Mouse (Mus musculus): ENCODE measurements around the gene Abca8b. TPM values are rescaled to one million over a fixed set of nuclear protein-coding genes. Genes with fewer than 3 reads are reported as not detected.
"Not testable (repeated sequence)": the region's sequence is repeated elsewhere in the genome, so short reads cannot be mapped to it uniquely, and the experiment has no call there.

Abca8b gene
- 1.1 and 1.2 TPM in 2 replicates for polyA plus RNA-seq (2012; ENCODE audit: insufficient read depth, insufficient read length, missing spikeins)

DNA sequence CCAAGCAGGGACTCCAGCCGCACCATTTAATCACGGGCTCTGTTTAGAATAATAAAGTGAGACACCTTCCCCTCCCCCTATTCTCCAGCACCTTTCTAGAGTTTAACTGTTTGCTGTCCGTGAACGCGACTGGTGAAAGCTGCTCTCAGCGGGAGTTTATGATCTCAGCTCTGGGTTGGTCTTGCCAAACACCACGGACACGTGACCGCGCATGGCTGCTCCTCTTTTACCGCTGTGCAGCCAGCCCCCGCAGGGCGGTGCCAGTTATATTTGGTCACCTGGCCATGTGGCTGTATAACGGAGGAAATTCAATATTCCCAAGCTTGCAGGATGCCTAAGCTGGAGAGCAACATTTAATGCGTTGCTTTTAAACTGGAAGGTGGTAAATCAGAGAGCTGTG is at the start of gene Abca8b:
Abca8b (minus strand) TSS at position 222 of the 400 bp plus-strand sequence.
- Histone ChIP-seq H3K4me3 (ENCODE audit: insufficient read depth, low read length) (peak within 1 kb of the TSS; percentile 59), H3K4me1 (ENCODE audit: control insufficient read depth, insufficient read depth, low read length) (peaks cover 3% of the 10 kb centered on the region), H3K27ac (ENCODE audit: insufficient read depth, low read depth, low read length) (peak within 1 kb of the TSS; percentile 31; the same call in 1 of the 2 replicates)
- TF ChIP-seq POLR2A (IDR thresholded peaks at IDR 0.05; ENCODE audit: borderline replicate concordance, low read depth, low read length) (no peak), CTCF (IDR thresholded peaks at IDR 0.05; ENCODE audit: low read depth, low read length) (no peak)

DNA sequence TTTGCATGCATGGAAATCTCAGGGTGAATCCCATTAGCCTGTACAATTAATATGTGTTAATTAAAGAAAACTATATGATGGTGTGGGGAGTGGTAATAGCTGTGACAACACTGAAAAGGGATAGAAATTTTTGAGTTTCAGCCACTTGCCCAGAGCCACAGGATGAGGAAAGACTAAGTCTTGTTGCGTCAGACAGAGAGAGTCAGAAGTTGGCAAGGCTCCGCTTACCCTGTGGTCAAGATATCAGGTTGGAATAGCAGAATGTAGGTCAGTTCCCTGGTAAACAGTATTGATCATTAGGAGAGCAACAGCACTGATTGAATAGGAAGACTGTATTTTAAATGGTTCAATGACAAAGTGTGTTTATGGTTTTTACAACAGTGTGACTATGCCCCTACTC is 42.1 kb upstream of the Abca8b start:
- TF ChIP-seq CTCF (IDR thresholded peaks at IDR 0.05; ENCODE audit: low read depth, low read length) (no peak), POLR2A (IDR thresholded peaks at IDR 0.05; ENCODE audit: borderline replicate concordance, low read depth, low read length) (no peak)
- Histone ChIP-seq H3K4me1 (ENCODE audit: control insufficient read depth, insufficient read depth, low read length) (no peaks in the 10 kb centered on the region), H3K27ac (ENCODE audit: insufficient read depth, low read depth, low read length) (no peak overlapping the region), H3K4me3 (ENCODE audit: insufficient read depth, low read length) (no peak overlapping the region)

DNA sequence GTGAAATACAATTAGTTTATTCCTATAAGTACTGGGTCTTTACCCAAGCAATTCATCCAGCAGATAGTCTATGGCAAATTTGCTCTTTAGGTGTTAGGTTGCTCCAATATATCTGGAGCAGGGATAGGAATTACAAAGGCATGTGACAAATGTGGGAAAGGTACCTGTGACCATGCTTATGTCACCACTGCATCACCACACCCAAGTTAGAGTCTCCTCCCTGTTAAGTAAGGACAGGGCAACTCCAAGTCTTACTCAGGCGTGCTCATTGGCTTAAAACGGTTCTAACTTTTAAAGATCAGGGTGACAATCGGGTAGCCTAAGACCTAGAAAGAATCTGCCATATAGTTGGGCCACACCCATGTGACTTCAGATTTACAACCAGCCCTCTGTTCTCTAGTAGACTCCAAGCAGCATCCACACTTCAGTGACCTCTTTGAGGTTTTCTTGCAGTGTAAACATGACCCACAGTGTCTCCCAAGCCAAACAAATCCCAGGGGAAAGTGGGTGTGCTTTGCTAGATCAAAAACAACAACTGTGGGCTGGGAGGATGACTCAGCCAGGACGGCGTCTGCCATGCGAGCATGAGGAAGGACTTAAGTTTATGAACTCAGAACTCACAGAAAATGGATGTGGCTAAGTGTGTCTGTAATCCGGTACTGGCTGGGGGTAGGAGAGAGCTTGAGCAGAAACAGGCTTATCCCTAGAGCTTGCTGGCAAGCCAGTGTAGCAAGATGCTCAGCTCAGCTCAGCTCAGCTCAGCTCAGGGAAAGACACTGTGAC is 33.5 kb upstream of the Abca8b start:
- no peak overlapping the region for H3K27ac ChIP-seq (ENCODE audit: insufficient read depth, low read depth, low read length)
- TF ChIP-seq POLR2A (IDR thresholded peaks at IDR 0.05; ENCODE audit: borderline replicate concordance, low read depth, low read length) = no peak
- TF ChIP-seq CTCF (IDR thresholded peaks at IDR 0.05; ENCODE audit: low read depth, low read length) = no peak
- H3K4me1 ChIP-seq (ENCODE audit: control insufficient read depth, insufficient read depth, low read length) = peaks cover 8% of the 10 kb centered on the region; the same call in 1 of the 2 replicates
- H3K4me3 ChIP-seq (ENCODE audit: insufficient read depth, low read length) = no peak overlapping the region

DNA sequence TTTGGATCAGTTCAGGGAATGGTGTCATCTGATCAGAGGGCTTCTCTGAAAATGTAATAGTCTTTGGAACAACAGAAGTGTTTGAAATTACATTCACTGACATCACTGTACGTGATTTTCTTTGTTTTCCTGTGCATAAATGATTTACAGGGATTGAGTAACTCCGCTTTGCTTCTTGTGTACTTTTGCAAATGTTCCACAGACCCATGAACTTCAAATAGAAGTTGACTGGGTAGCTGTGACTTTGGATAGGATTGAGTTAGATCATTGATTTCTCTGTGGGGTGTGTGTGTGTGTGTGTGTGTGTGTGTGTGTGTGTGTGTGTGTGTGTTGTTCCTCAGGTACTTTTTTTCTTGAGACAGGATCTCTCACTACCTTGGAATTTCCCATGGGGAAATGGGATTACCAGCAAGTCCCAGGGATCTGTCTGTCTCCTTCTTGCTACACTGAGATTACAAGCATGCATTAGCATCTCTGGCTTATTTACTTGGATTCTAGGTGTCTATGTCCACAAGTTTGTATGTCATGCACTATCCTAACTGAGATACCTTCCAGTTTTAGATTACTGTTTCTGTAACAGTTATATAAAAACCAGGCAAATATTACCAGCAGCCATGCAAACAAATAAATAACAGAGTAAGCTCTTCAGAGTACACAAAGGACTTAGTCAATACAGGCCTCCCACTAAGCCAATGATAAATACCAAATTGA is 15.3 kb upstream of the Abca8b start:
- Histone ChIP-seq H3K4me1 (ENCODE audit: control insufficient read depth, insufficient read depth, low read length) (no peaks in the 10 kb centered on the region), H3K27ac (ENCODE audit: insufficient read depth, low read depth, low read length) (no peak overlapping the region), H3K4me3 (ENCODE audit: insufficient read depth, low read length) (no peak overlapping the region)
- no peak for TF ChIP-seq CTCF (IDR thresholded peaks at IDR 0.05; ENCODE audit: low read depth, low read length)
- no peak for TF ChIP-seq POLR2A (IDR thresholded peaks at IDR 0.05; ENCODE audit: borderline replicate concordance, low read depth, low read length)

DNA sequence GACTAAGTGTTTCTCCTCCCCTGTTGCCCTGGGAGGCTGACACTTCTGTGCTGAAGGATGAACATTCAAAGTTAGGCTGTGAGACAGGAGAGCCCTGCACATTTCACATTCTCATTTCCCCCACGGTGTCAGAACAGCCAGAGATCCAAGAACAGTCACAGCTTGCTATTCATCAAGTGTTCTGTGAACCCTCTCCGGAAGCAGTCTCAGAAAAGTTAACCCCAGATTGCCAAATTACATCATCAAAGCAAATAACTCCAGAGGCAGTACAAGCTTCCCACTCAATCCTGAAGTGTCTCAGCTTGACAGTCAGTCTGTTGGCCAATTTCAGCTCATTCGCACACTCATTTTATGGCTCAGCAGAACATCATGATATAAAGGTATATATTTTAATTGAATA is 632 bp downstream of the Abca8b start:
- Histone ChIP-seq H3K27ac (ENCODE audit: insufficient read depth, low read depth, low read length) (no peak overlapping the region), H3K4me3 (ENCODE audit: insufficient read depth, low read length) (peak overlapping the region; percentile 1; the same call in 1 of the 2 replicates), H3K4me1 (ENCODE audit: control insufficient read depth, insufficient read depth, low read length) (peaks cover 5% of the 10 kb centered on the region)
- TF ChIP-seq CTCF (IDR thresholded peaks at IDR 0.05; ENCODE audit: low read depth, low read length) = no peak
- TF ChIP-seq POLR2A (IDR thresholded peaks at IDR 0.05; ENCODE audit: borderline replicate concordance, low read depth, low read length) = no peak

DNA sequence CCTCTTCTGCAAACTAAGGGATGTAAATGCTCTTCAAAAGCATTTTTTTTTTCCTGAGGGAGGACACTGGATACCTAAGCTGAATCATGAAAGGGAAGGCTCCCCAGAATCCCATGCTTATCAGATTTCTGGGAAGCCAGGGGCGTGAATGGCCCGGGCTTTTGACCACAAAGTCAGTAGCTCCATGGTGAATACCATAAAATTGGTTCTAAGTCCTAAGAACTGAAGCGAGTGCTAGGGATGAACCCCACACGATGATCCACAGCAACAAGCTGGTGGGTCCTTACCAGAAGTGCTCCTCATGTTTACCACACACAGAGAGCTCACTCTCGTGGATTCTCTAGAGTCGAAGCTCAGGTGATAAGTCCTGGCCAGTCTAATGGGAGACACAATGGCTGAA is 1.6 kb downstream of the Abca8b start:
- TF ChIP-seq POLR2A (IDR thresholded peaks at IDR 0.05; ENCODE audit: borderline replicate concordance, low read depth, low read length) (no peak), CTCF (IDR thresholded peaks at IDR 0.05; ENCODE audit: low read depth, low read length) (no peak)
- Histone ChIP-seq H3K27ac (ENCODE audit: insufficient read depth, low read depth, low read length) (no peak overlapping the region), H3K4me3 (ENCODE audit: insufficient read depth, low read length) (no peak overlapping the region), H3K4me1 (ENCODE audit: control insufficient read depth, insufficient read depth, low read length) (peaks cover 5% of the 10 kb centered on the region)

DNA sequence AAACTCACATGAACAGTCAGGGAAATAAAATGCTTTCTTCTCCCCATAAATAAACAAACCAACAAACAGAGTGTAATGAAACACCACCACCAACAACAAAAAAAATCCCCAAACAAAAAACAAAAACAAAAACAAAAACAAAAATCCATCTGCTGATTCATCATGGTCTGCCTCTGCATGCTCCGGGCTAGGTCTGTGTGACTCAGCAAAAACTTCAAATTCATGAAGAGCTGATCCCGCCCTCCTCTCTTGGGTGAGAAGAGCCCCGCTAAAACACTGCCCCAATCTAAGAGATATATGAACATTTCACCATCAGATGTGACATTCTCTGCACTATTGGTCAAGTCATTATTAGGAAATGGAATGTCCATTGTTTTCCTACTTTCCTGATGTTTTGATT is 4.4 kb downstream of the Abca8b start:
- TF ChIP-seq POLR2A (IDR thresholded peaks at IDR 0.05; ENCODE audit: borderline replicate concordance, low read depth, low read length) (no peak), CTCF (IDR thresholded peaks at IDR 0.05; ENCODE audit: low read depth, low read length) (no peak)
- peaks cover 5% of the 10 kb centered on the region for H3K4me1 ChIP-seq (ENCODE audit: control insufficient read depth, insufficient read depth, low read length)
- H3K27ac ChIP-seq (ENCODE audit: insufficient read depth, low read depth, low read length) = no peak overlapping the region
- no peak overlapping the region for H3K4me3 ChIP-seq (ENCODE audit: insufficient read depth, low read length)

DNA sequence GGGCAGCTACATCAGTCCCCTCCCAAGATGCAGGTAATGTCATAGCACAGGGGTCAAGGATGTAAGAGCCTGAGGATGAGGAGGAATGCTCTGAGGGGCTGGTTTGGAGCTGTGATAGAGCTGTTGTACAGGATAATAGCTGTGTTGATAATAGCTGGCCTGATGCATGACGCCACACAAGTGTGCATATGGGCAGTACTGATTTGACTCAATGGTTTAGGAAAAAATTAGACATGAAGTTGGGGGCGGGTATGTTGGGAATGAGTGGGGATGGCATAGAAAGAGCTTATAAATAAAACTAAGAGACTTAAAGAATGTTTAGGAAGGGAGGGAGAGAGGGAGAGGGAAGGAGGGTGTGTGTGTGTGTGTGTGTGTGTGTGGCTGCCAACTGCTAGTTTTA is 5.4 kb downstream of the Abca8b start:
- TF ChIP-seq CTCF (IDR thresholded peaks at IDR 0.05; ENCODE audit: low read depth, low read length) (no peak), POLR2A (IDR thresholded peaks at IDR 0.05; ENCODE audit: borderline replicate concordance, low read depth, low read length) (no peak)
- no peak overlapping the region for H3K4me3 ChIP-seq (ENCODE audit: insufficient read depth, low read length)
- H3K27ac ChIP-seq (ENCODE audit: insufficient read depth, low read depth, low read length) = no peak overlapping the region
- peaks cover 5% of the 10 kb centered on the region for H3K4me1 ChIP-seq (ENCODE audit: control insufficient read depth, insufficient read depth, low read length)

DNA sequence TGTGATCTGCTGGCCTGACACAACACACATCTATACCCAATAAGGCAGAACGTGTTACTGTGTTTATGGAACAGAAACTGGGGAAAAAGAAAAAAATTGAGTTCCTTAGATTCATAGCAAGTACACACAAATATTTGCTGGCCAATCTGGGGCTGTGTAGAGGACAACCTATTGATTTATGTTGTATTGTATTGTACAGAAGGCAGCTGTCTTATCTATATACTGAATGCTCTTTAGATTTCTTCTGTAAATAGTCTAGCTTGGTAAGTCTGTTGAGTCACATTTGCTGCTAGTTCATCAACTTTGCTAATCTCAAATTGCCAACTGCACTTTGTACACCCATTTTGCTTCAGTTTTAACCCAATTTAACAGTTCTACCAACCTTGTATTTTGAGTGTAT is 7.5 kb downstream of the Abca8b start:
- H3K4me1 ChIP-seq (ENCODE audit: control insufficient read depth, insufficient read depth, low read length) = peaks cover 5% of the 10 kb centered on the region
- no peak overlapping the region for H3K27ac ChIP-seq (ENCODE audit: insufficient read depth, low read depth, low read length)
- TF ChIP-seq CTCF (IDR thresholded peaks at IDR 0.05; ENCODE audit: low read depth, low read length) (no peak), POLR2A (IDR thresholded peaks at IDR 0.05; ENCODE audit: borderline replicate concordance, low read depth, low read length) (no peak)
- no peak overlapping the region for H3K4me3 ChIP-seq (ENCODE audit: insufficient read depth, low read length)

DNA sequence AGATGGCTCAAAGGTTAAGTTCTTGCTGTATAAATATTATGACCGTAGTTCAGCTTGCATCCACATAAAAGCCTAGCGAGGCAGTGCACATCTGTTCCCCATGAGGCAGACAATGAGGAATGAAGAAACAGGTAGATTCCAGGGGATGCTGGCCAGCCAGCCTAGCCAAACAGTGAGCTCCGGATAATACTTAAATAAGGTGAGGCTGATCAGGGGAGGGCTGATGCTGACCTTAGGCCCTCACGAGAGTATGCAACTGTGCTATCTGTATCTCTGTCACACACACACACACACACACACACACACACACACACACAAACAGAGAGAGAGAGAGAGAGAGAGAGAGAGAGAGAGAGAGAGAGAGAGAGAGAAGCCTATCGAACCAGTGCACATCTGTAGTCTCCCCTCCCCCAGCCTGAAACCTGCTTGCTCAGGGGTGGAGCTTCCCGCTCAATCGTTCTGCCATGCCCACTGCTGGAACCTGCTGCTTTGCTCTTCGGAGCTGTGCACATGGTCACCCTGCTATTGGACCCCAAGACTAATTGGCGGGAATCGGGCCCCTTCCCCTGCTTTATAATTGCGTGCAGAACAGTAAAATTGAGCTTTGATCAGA is 8.1 kb downstream of the Abca8b start:
- H3K27ac ChIP-seq (ENCODE audit: insufficient read depth, low read depth, low read length); H3K4me3 ChIP-seq (ENCODE audit: insufficient read depth, low read length); H3K4me1 ChIP-seq (ENCODE audit: control insufficient read depth, insufficient read depth, low read length): not testable (repeated sequence)
